Mouse (Mus musculus): ENCODE data around the gene Gm9639. TPM values are rescaled to one million over a fixed set of nuclear protein-coding genes. Genes with fewer than 3 reads are reported as not detected.
"Not testable (repeated sequence)": the region's sequence is repeated elsewhere in the genome, so short reads cannot be mapped to it uniquely, and the experiment has no call there.

Gm9639 gene
- total RNA-seq (2021), result not detected
- not detected in 2 replicates for polyA plus RNA-seq (2012; rRNA removed)
- long read RNA-seq, result 0 reads

GRCm38 (mm10) chr10:77794976-77795375, at the start of gene Gm9639:
Gm9639 (minus strand) TSS chr10:77795076.
- DNase-seq, result no peak

DNA sequence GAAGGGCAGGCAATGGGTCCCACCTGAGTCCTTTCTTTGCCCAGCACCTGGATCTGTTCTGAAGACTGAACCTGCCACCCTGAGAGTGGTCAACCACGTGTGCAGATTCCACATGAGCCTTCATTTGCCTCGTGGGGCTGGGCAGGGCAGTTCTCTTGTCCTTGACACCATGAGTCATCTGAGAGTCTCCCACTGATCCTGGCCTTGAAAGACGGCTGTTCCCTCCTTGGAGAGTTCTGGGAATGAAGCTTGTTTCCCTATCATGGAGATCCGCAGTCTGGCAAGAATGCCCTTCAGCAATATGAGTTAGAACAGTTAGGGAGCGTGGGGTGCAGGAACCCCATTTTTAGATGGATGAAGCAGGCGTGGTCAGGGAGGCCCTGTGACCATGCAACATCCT, 44.1 kb upstream of the Gm9639 start:
- DNase-seq, result peak; percentile 52

DNA sequence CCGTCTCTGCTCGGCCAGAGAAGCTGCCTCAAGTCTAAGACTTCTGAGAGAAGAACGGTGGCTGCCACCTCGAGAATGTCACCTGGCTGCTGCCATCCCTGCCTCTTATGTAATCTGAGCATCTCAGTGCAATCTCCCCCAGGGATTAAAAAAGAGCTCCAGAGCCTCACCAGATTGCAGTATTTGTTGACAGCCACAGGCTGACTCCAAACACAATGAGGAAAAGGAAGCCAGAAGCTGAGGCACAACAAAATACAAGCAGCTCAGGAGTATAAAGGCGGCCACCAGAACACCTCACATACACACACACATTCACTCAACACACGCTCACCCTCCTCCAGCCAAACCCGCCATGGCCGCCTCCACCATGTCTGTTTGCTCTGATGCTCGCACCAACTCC, 40.8 kb upstream of the Gm9639 start, which contains the start of gene Krtap10-10:
Krtap10-10 (plus strand) TSS at position 301 of the 400 bp plus-strand sequence.
- DNase-seq, result no peak

- no peak for DNase-seq
Observed at GRCm38 (mm10) chr10:77826951-77827350, 32.1 kb upstream of the Gm9639 start, which contains the start of gene Krtap10-4. Krtap10-4 (minus strand) TSS chr10:77827095.

GRCm38 (mm10) chr10:77819203-77819602, 24.3 kb upstream of the Gm9639 start:
- DNase-seq, result no peak

DNA sequence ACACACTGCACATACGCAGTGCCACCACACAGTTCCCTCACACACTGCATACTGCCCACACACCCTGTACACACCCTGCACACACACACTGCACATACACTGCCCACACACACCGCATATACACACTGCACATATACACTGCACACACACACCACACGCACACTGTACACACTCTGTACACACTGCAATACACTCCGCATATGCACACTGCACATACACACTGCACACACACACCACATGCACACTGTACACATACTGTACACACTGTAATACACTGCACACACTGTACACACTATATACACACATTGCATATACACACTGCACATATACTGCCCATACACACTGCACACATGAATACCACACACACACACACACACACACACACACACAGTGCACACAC, 23.6 kb upstream of the Gm9639 start:
- DNase-seq, result no peak

GRCm38 (mm10) chr10:77815514-77815913, 20.6 kb upstream of the Gm9639 start:
- DNase-seq, result no peak

- DNase-seq, result no peak
Observed at GRCm38 (mm10) chr10:77814382-77814781, 19.5 kb upstream of the Gm9639 start, which contains the start of gene Gm2696. Gm2696 (plus strand) TSS chr10:77814682.

- DNase-seq, result no peak
Observed at GRCm38 (mm10) chr10:77811743-77812142, 16.9 kb upstream of the Gm9639 start, which contains the start of gene Gm9507. Gm9507 (minus strand) TSS chr10:77811843.

DNA sequence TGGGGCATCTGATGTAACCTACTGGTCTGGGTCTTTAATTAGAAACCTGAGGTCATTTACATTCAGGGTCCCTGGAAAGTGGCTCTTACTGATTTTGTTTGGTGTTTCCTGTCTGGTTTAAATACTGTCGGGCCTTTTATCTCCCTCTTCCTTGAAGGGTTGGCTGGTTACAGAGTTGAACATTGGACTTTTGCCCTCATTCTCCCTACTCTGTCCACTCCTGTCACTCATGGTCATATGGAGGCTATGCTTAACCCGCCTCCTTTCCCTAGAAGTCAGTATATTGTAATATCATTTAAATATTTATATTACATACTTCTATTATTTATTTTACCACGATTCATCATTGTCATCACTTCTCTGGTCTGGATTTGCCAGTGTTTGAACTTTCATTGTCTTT, 9.2 kb upstream of the Gm9639 start:
- no peak for DNase-seq

DNA sequence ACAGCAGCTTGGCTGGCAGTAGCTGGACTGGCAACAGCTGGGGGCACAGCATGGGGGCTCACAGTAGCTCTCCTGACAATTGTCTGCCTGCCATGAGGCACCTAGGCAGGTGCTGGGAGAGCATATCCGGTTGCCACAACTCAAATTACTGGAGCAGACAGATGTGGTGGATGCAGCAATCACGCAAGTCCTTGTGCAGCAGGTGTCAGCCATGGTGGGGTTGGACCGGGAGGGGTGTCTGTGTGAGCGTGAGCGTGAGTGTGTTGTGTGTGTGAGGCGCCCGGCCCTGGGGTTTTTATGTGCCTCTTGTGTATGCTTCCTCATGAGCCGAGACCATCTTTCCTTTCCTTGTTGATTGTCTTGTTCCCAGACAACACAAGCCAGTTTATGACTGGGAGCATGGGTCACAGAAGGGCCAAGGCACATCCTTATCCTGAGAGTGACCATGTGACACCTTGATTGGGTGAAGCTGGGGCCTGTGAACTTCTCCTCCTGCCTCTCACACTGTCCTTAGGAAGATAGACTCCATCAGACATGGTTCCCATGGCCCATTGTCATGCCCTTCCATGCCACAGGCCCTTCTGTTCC, 4.1 kb upstream of the Gm9639 start, which contains the start of gene Gm19668:
Gm19668 (minus strand) TSS at position 213 of the 588 bp plus-strand sequence.
- DNase-seq, result no peak

- not testable (repeated sequence) for DNase-seq
Observed at GRCm38 (mm10) chr10:77798164-77798920, 3.5 kb upstream of the Gm9639 start.

- no peak for DNase-seq
Observed at GRCm38 (mm10) chr10:77797677-77798076, 2.8 kb upstream of the Gm9639 start.

DNA sequence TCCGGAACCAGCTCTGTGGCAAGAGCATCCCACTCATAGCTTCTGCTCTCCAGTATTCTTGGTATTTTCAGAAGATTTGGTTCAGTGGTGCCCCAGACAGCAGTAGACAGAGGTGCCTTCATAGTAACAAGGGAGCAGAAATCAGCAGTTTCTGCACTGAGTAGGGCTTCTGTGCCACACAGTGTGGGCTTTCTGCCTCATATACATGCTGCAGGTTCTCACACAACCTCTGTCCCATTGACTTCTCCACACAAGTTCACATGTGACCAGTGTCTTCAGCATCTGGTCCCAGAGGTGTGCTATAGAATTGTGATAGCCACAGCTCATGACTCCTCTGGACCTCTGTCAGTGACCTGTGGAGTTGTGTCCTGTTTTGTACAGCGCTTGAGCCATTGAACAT, 6.3 kb downstream of the Gm9639 start:
- DNase-seq, result no peak

- DNase-seq, result not testable (repeated sequence)
Observed at GRCm38 (mm10) chr10:77787876-77788275, 7.0 kb downstream of the Gm9639 start, which contains the start of gene Gm7137. Gm7137 (minus strand) TSS chr10:77788200.

DNA sequence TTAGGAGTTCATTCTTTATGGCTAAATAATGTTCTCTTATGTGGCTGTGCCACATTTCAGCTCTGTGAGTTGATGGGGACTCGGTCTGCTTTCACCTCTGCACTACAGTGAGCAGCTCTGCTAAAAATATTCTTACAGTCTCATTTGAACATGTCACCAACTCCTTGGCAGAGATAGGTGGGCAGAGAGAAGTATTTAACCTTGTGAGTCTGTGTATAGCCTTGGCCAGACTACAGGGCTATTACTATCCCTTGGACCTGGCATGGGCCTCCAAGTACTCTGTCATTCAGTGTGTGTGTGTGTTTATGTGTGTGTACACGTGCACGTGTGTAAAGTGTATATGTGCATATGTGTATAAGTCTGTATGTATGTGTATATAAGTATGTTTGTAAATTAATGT, 11.5 kb downstream of the Gm9639 start:
- not testable (repeated sequence) for DNase-seq

DNA sequence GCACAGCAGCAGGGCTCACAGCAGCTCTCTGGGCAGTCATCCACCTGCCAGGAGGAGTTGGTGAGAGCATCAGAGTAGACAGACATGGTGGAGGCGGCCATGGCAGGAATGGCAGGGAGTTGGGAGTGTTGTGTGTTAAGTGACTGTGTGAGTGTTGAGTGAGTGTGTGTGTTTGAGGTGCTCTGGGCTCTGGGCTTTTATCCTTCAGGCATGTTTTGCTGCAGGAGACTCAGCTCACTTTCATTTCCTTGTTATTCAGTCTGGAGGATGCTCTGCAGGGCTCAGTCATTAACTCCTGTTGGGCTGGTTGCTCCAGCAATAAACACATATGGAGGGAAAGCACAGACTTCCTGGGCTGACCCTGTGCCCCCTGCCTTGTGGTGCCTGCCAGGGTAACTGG, 12.4 kb downstream of the Gm9639 start, which contains the start of gene Gm3250:
Gm3250 (minus strand) TSS at position 101 of the 400 bp plus-strand sequence.
- not testable (repeated sequence) for DNase-seq

DNA sequence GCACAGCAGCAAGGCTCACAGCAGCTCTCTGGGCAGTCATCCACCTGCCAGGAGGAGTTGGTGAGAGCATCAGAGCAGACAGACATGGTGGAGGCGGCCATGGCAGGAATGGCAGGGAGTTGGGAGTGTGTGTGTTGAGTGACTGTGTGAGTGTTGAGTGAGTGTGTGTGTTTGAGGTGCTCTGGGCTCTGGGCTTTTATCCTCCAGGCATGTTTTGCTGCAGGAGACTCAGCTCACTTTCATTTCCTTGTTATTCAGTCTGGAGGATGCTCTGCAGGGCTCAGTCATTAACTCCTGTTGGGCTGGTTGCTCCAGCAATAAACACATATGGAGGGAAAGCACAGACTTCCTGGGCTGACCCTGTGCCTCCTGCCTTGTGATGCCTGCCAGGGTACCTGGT, 18.0 kb downstream of the Gm9639 start, which contains the start of gene Gm7138:
Gm7138 (minus strand) TSS at position 101 of the 400 bp plus-strand sequence.
- DNase-seq, result not testable (repeated sequence)

- DNase-seq, result not testable (repeated sequence)
Observed at GRCm38 (mm10) chr10:77772142-77772541, 22.7 kb downstream of the Gm9639 start.

GRCm38 (mm10) chr10:77771225-77771624, 23.7 kb downstream of the Gm9639 start, which contains the start of gene Gm3238:
Gm3238 (minus strand) TSS chr10:77771325.
- not testable (repeated sequence) for DNase-seq

GRCm38 (mm10) chr10:77769727-77770126, 25.1 kb downstream of the Gm9639 start:
- DNase-seq, result no peak

- not testable (repeated sequence) for DNase-seq
Observed at GRCm38 (mm10) chr10:77759582-77759981, 35.3 kb downstream of the Gm9639 start, which contains the start of gene Gm3233. Gm3233 (minus strand) TSS chr10:77759682.

DNA sequence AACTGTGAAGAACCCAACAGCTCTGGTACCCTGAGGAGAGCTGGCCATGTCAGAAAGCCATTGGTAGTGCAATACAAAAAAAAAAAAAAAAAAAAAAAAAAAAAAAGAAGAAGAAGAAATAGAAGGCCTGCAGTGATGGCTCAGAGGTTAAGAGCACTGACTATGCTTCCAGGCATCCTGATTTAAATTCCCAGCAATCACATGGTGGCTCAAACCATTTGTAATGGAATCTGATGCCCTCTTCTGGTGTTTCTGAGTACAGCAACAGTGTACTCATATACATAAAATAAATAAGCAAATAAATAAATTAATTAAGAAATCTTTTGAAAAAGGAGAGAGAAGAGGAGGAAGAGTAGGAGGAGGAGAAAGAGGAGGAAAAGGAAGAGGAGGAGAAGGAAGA, 41.4 kb downstream of the Gm9639 start:
- no peak for DNase-seq

Measured in adrenal gland, adult 2 months (tissue).